ENCODE assay signal across 21 mouse cellular contexts in genomic region chr12:75706670-75707069, GRCm38 (mm10). TPM values are rescaled to one million over a fixed set of nuclear protein-coding genes. Genes with fewer than 3 reads are reported as not detected.
DNase-seq lines count a peak whose midpoint lies in the region; ATAC-seq lines count a peak whose summit lies in the region.
"Had no signal": no experiment of that assay in that cellular context is flagged by ENCODE, and none has a peak within 500 bp of the region (broad histone marks: within the 10 kb centered on the region; RNA-seq: fewer than 3 reads in every experiment).

No protein-coding gene starts in this region.

- DNase-seq in midbrain, embryonic 11.5 days (ENCODE audit: low spot score, missing footprints): peak; percentile 19
- DNase-seq in layer of hippocampus, postnatal 14 days (ENCODE audit: low spot score in 2 of 2): no peak
- DNase-seq in spleen, postnatal 4 days (ENCODE audit: low spot score in 2 of 2): no peak
- DNase-seq: adrenal gland, postnatal 10 days; B cell, adult 2 months; cerebellum, adult 11 months; cerebellum, postnatal 25 days; lung, adult 18-20 months; lung, postnatal 36 days; right cerebral cortex, postnatal 25 days; thymus, adult 18-20 months had no signal

- H3K9me3 ChIP-seq in midbrain, embryonic 11.5 days (ENCODE audit: control insufficient read depth, low read length): no peaks in the 10 kb centered on the region
- no peaks in the 10 kb centered on the region for H3K9me3 ChIP-seq in midbrain, embryonic 13.5 days
- H3K9me3 ChIP-seq in kidney, embryonic 16.5 days (ENCODE audit: low read length): no peaks in the 10 kb centered on the region
- H3K9me3 ChIP-seq in liver, embryonic 16.5 days (replicated peaks; ENCODE audit: control insufficient read depth, low read length): no peaks in the 10 kb centered on the region
- H3K9me3 ChIP-seq in hindbrain, embryonic 12.5 days (replicated peaks): no peaks in the 10 kb centered on the region
- H3K9me3 ChIP-seq: embryonic facial prominence, embryonic 10.5 days; heart, embryonic 13.5 days; midbrain, embryonic 10.5 days; neural tube, embryonic 13.5 days had no signal

- H3K9ac ChIP-seq in midbrain, embryonic 11.5 days (ENCODE audit: low read length): no peak overlapping the region
- H3K9ac ChIP-seq in midbrain, embryonic 13.5 days (replicated peaks): no peak overlapping the region
- no peak overlapping the region for H3K9ac ChIP-seq in kidney, embryonic 16.5 days (replicated peaks; ENCODE audit: low read length)
- no peak overlapping the region for H3K9ac ChIP-seq in liver, embryonic 16.5 days (ENCODE audit: low read depth, low read length)
- H3K9ac ChIP-seq in hindbrain, embryonic 12.5 days: no peak overlapping the region
- H3K9ac ChIP-seq: heart, embryonic 13.5 days; neural tube, embryonic 13.5 days had no signal

- WGBS in midbrain, embryonic 11.5 days: 93% methylated on average over 7 of the region's 7 CpGs
- 90% methylated on average over 7 of the region's 7 CpGs for WGBS in midbrain, embryonic 13.5 days
- WGBS in kidney, embryonic 16.5 days: 65% methylated on average over 7 of the region's 7 CpGs
- WGBS in liver, embryonic 16.5 days (ENCODE audit: insufficient replicate concordance): 64% methylated on average over 7 of the region's 7 CpGs
- WGBS in hindbrain, embryonic 12.5 days: 86% methylated on average over 7 of the region's 7 CpGs

- no peaks in the 10 kb centered on the region; the same call in 1 of the 2 replicates for H3K4me1 ChIP-seq in midbrain, embryonic 11.5 days (ENCODE audit: control insufficient read depth, insufficient read depth, low read length)
- H3K4me1 ChIP-seq in midbrain, embryonic 13.5 days (replicated peaks): peaks cover 5% of the 10 kb centered on the region; the same call in 1 of the 2 replicates
- peaks cover 8% of the 10 kb centered on the region; the same call in 1 of the 2 replicates for H3K4me1 ChIP-seq in kidney, embryonic 16.5 days (ENCODE audit: insufficient read depth, low read length)
- H3K4me1 ChIP-seq in liver, embryonic 16.5 days (ENCODE audit: control insufficient read depth, low read depth, low read length): peaks cover 3% of the 10 kb centered on the region; the same call in 1 of the 2 replicates
- peaks cover under 1% of the 10 kb centered on the region for H3K4me1 ChIP-seq in hindbrain, embryonic 12.5 days

- no peak overlapping the region for H3K4me2 ChIP-seq in midbrain, embryonic 11.5 days
- H3K4me2 ChIP-seq in midbrain, embryonic 13.5 days (replicated peaks): no peak overlapping the region
- H3K4me2 ChIP-seq in kidney, embryonic 16.5 days (replicated peaks; ENCODE audit: low read depth, low read length): no peak overlapping the region
- H3K4me2 ChIP-seq in liver, embryonic 16.5 days (ENCODE audit: low read depth, low read length): no peak overlapping the region
- H3K4me2 ChIP-seq in hindbrain, embryonic 12.5 days (replicated peaks): no peak overlapping the region
- H3K4me2 ChIP-seq: heart, embryonic 13.5 days; neural tube, embryonic 13.5 days had no signal

- ATAC-seq in midbrain, embryonic 11.5 days (ENCODE audit: low FRiP score): no peak
- ATAC-seq in midbrain, embryonic 13.5 days: no peak
- ATAC-seq in kidney, embryonic 16.5 days (ENCODE audit: low FRiP score, low TSS enrichment): peak; percentile 90
- peak; percentile 76; the same call in 1 of the 2 replicates for ATAC-seq in liver, embryonic 16.5 days (ENCODE audit: low read depth)
- no peak for ATAC-seq in hindbrain, embryonic 12.5 days (ENCODE audit: low FRiP score)
- ATAC-seq: forebrain, embryonic 16.5 days had no signal

- no peak overlapping the region for H3K27ac ChIP-seq in midbrain, embryonic 11.5 days (ENCODE audit: low read depth, low read length)
- H3K27ac ChIP-seq in midbrain, embryonic 13.5 days: no peak overlapping the region
- peak overlapping the region; percentile 35; the same call in 1 of the 2 replicates for H3K27ac ChIP-seq in kidney, embryonic 16.5 days (ENCODE audit: low read length)
- no peak overlapping the region for H3K27ac ChIP-seq in liver, embryonic 16.5 days (ENCODE audit: low read length)
- H3K27ac ChIP-seq in hindbrain, embryonic 12.5 days: no peak overlapping the region
- H3K27ac ChIP-seq: embryonic facial prominence, embryonic 10.5 days; heart, embryonic 13.5 days; midbrain, embryonic 10.5 days; neural tube, embryonic 13.5 days had no signal

- no peak overlapping the region for H3K4me3 ChIP-seq in midbrain, embryonic 11.5 days (ENCODE audit: low read depth, low read length)
- no peak overlapping the region for H3K4me3 ChIP-seq in midbrain, embryonic 13.5 days (replicated peaks)
- H3K4me3 ChIP-seq in kidney, embryonic 16.5 days (ENCODE audit: low read length): no peak overlapping the region
- H3K4me3 ChIP-seq in liver, embryonic 16.5 days (ENCODE audit: low read depth, low read length): no peak overlapping the region
- no peak overlapping the region for H3K4me3 ChIP-seq in hindbrain, embryonic 12.5 days
- H3K4me3 ChIP-seq: embryonic facial prominence, embryonic 10.5 days; erythroblast, embryonic 14.5 days; heart, embryonic 13.5 days; midbrain, embryonic 10.5 days; neural tube, embryonic 13.5 days had no signal

- H3K36me3 ChIP-seq in midbrain, embryonic 11.5 days (ENCODE audit: control insufficient read depth, insufficient read depth, low read length): no peaks in the 10 kb centered on the region
- no peaks in the 10 kb centered on the region for H3K36me3 ChIP-seq in midbrain, embryonic 13.5 days
- no peaks in the 10 kb centered on the region for H3K36me3 ChIP-seq in kidney, embryonic 16.5 days (ENCODE audit: insufficient read depth, low read length)
- no peaks in the 10 kb centered on the region for H3K36me3 ChIP-seq in liver, embryonic 16.5 days (ENCODE audit: control insufficient read depth, insufficient read depth)
- no peaks in the 10 kb centered on the region for H3K36me3 ChIP-seq in hindbrain, embryonic 12.5 days
- H3K36me3 ChIP-seq: embryonic facial prominence, embryonic 10.5 days; heart, embryonic 13.5 days; midbrain, embryonic 10.5 days; neural tube, embryonic 13.5 days had no signal

- H3K27me3 ChIP-seq in midbrain, embryonic 11.5 days (ENCODE audit: control insufficient read depth, insufficient read depth, low read length): no peaks in the 10 kb centered on the region
- no peaks in the 10 kb centered on the region for H3K27me3 ChIP-seq in midbrain, embryonic 13.5 days
- no peaks in the 10 kb centered on the region for H3K27me3 ChIP-seq in kidney, embryonic 16.5 days (ENCODE audit: insufficient read depth, low read length)
- H3K27me3 ChIP-seq in liver, embryonic 16.5 days (ENCODE audit: control insufficient read depth, insufficient read depth, low read depth, low read length): no peaks in the 10 kb centered on the region
- no peaks in the 10 kb centered on the region for H3K27me3 ChIP-seq in hindbrain, embryonic 12.5 days
- H3K27me3 ChIP-seq: heart, embryonic 13.5 days; neural tube, embryonic 13.5 days had no signal

RNA-seq across cellular contexts. Expression of gene Sgpp1, which starts 28.9 kb away (rescaled TPM):
- polyA plus RNA-seq in midbrain, embryonic 11.5 days (2014; fragmentation: Nextera tagmentation; extraction: Ambion mirVana): 10.0 and 10.2 TPM in 2 replicates
- 6.9 and 7.9 TPM in 2 replicates for polyA plus RNA-seq in midbrain, embryonic 13.5 days (2015; fragmentation: Nextera tagmentation; extraction: Ambion mirVana)
- 14.5 and 15.9 TPM in 2 replicates for polyA plus RNA-seq in kidney, embryonic 16.5 days (2015; fragmentation: Nextera tagmentation; extraction: Ambion mirVana)
- 10.9 and 11.5 TPM in 2 replicates for polyA plus RNA-seq in liver, embryonic 16.5 days (2015; fragmentation: Nextera tagmentation; extraction: Ambion mirVana)
- total RNA-seq in layer of hippocampus, postnatal 14 days (2021): 10 to 100 TPM; 31.4 to 32.3 TPM
- polyA plus RNA-seq in hindbrain, embryonic 12.5 days (2016; fragmentation: Nextera tagmentation; extraction: Ambion mirVana): 11.7 and 13.4 TPM in 2 replicates

RNA-seq across cellular contexts. Expression of gene Wdr89, which starts 37.3 kb away (rescaled TPM):
- 10.5 and 11.1 TPM in 2 replicates for polyA plus RNA-seq in midbrain, embryonic 11.5 days (2014; fragmentation: Nextera tagmentation; extraction: Ambion mirVana)
- 7.3 and 7.5 TPM in 2 replicates for polyA plus RNA-seq in midbrain, embryonic 13.5 days (2015; fragmentation: Nextera tagmentation; extraction: Ambion mirVana)
- 11.9 and 15.0 TPM in 2 replicates for polyA plus RNA-seq in kidney, embryonic 16.5 days (2015; fragmentation: Nextera tagmentation; extraction: Ambion mirVana)
- polyA plus RNA-seq in liver, embryonic 16.5 days (2015; fragmentation: Nextera tagmentation; extraction: Ambion mirVana): 2.8 and 3.6 TPM in 2 replicates
- total RNA-seq in layer of hippocampus, postnatal 14 days (2021): 1 to 10 TPM; 2.7 to 4.0 TPM
- polyA plus RNA-seq in hindbrain, embryonic 12.5 days (2016; fragmentation: Nextera tagmentation; extraction: Ambion mirVana): 8.0 and 9.0 TPM in 2 replicates

Comparison
In these comparisons a context has a peak if more than half of its experiments do, and no peak if none do; other contexts are left out.
1. ATAC-seq: peak in kidney, embryonic 16.5 days (single experiment) and liver, embryonic 16.5 days (single experiment); none in midbrain, embryonic 11.5 days (single experiment), midbrain, embryonic 13.5 days (single experiment) and hindbrain, embryonic 12.5 days (single experiment).